Mouse (Mus musculus) thymus, adult 2 months (tissue): ENCODE data around the gene Sdc1.

ENCODE experiments used
- CTCF ChIP-seq: fragments of 200-500 bp; IDR thresholded peaks from 2 replicates; pipeline ENCODE4 v1.5.1; 2012; ENCODE audit warnings: mild to moderate bottlenecking, control low read depth, low read length, moderate library complexity, borderline replicate concordance; ENCODE audit not compliant: control insufficient read depth, poor library complexity, insufficient read depth; ENCODE audit errors: extremely low read depth
- POLR2A ChIP-seq: fragments of 200-500 bp; IDR thresholded peaks from 2 replicates; pipeline ENCODE4 v1.6.1; 2012; ENCODE audit warnings: mild to moderate bottlenecking, low read length, control low read depth, moderate library complexity; ENCODE audit not compliant: control insufficient read depth, poor library complexity, insufficient read depth; ENCODE audit errors: extremely low read depth

- TF ChIP-seq CTCF (no peak), POLR2A (no peak)
These were observed 58.5 kb downstream of the Sdc1 start for GRCm38 (mm10) chr12:8829661-8830040.
